Mouse (Mus musculus): ENCODE measurements around the gene Alk. TPM values are rescaled to one million over a fixed set of nuclear protein-coding genes. Genes with fewer than 3 reads are reported as not detected.

Gene Alk
- total and polyA plus RNA-seq, 3 experiments: 0.02 TPM; not detected in 2

GRCm38 (mm10) chr17:72606251-72606650 is 1.8 kb upstream of the Alk start:
- WGBS: 8% methylated on average over 4 of the region's 4 CpGs
- Histone ChIP-seq H3K27me3 (ENCODE audit: control insufficient read depth, insufficient read depth, low read length) (peaks cover 3% of the 10 kb centered on the region; the same call in 1 of the 2 replicates), H3K79me2 (replicated peaks; ENCODE audit: control insufficient read depth, insufficient read depth, low read length) (no peaks in the 10 kb centered on the region), H3K36me3 (ENCODE audit: control insufficient read depth, insufficient read depth, low read length) (no peaks in the 10 kb centered on the region), H3K9ac (ENCODE audit: low read depth, low read length) (no peak overlapping the region), H3K4me3 (no peak overlapping the region), H3K4me1 (ENCODE audit: control insufficient read depth, insufficient read depth, low read length) (no peaks in the 10 kb centered on the region), H3K27ac (no peak overlapping the region)
- DNase-seq: peak; percentile 50 to 77
- TF ChIP-seq CTCF (IDR thresholded peaks at IDR 0.05) (peak; percentile 81), POLR2A (IDR thresholded peaks at IDR 0.05; ENCODE audit: insufficient read depth, low read depth, low read length) (no peak)
- intact Hi-C loops (cut with DNase I): no loop called here

GRCm38 (mm10) chr17:72603886-72604609 is 379 bp downstream of the Alk start:
- TF ChIP-seq POLR2A (IDR thresholded peaks at IDR 0.05; ENCODE audit: insufficient read depth, low read depth, low read length) (no peak), EP300 (IDR thresholded peaks at IDR 0.05; ENCODE audit: insufficient read depth, low read depth, low read length) (no peak), CTCF (IDR thresholded peaks at IDR 0.05) (no peak)
- no peak for DNase-seq

GRCm38 (mm10) chr17:72603118-72603885 is 1.1 kb downstream of the Alk start:
- H3K27me3 ChIP-seq (ENCODE audit: control insufficient read depth, insufficient read depth, low read length): peaks cover 3% of the 10 kb centered on the region; the same call in 1 of the 2 replicates
- TF ChIP-seq POLR2A (IDR thresholded peaks at IDR 0.05; ENCODE audit: insufficient read depth, low read depth, low read length) (no peak), CTCF (IDR thresholded peaks at IDR 0.05) (no peak), EP300 (IDR thresholded peaks at IDR 0.05; ENCODE audit: insufficient read depth, low read depth, low read length) (no peak)
- H3K27ac ChIP-seq: no peak overlapping the region
- WGBS: 3% methylated on average over 40 of the region's 40 CpGs
- peak; percentile 59 to 75 for DNase-seq
- no peak overlapping the region for H3K4me3 ChIP-seq
- H3K9ac ChIP-seq (ENCODE audit: low read depth, low read length): no peak overlapping the region
- H3K4me1 ChIP-seq (ENCODE audit: control insufficient read depth, insufficient read depth, low read length): no peaks in the 10 kb centered on the region
- H3K36me3 ChIP-seq (ENCODE audit: control insufficient read depth, insufficient read depth, low read length): no peaks in the 10 kb centered on the region
- intact Hi-C loops (cut with DNase I): loop anchor here (5.0 kb wide), 1 partner anchor 179 kb away; no protein-coding TSS in a partner anchor
- no peaks in the 10 kb centered on the region for H3K79me2 ChIP-seq (replicated peaks; ENCODE audit: control insufficient read depth, insufficient read depth, low read length)

More at GRCm38 (mm10) chr17:72603886-72604609, 379 bp downstream of the Alk start:
- peak overlapping the region; percentile 12; the same call in 1 of the 2 replicates for H3K4me3 ChIP-seq
- 3% methylated on average over 51 of the region's 51 CpGs for whole genome bisulfite sequencing
- no peaks in the 10 kb centered on the region for H3K36me3 ChIP-seq (ENCODE audit: control insufficient read depth, insufficient read depth, low read length)
- no peaks in the 10 kb centered on the region for H3K4me1 ChIP-seq (ENCODE audit: control insufficient read depth, insufficient read depth, low read length)
- no peak overlapping the region for H3K27ac ChIP-seq
- H3K79me2 ChIP-seq (replicated peaks; ENCODE audit: control insufficient read depth, insufficient read depth, low read length): no peaks in the 10 kb centered on the region
- H3K9ac ChIP-seq (ENCODE audit: low read depth, low read length): no peak overlapping the region
- H3K27me3 ChIP-seq (ENCODE audit: control insufficient read depth, insufficient read depth, low read length): peaks cover 3% of the 10 kb centered on the region; the same call in 1 of the 2 replicates
- intact Hi-C loops (cut with DNase I): loop anchor here (5.0 kb wide), 1 partner anchor 178 kb away; no protein-coding TSS in a partner anchor

GRCm38 (mm10) chr17:72600806-72601205 is 3.6 kb downstream of the Alk start:
- H3K27ac ChIP-seq: no peak overlapping the region
- intact Hi-C loops (cut with DNase I): loop anchor here (5.0 kb wide), 1 partner anchor 181 kb away; no protein-coding TSS in a partner anchor
- TF ChIP-seq EP300 (IDR thresholded peaks at IDR 0.05; ENCODE audit: insufficient read depth, low read depth, low read length) (no peak), CTCF (IDR thresholded peaks at IDR 0.05) (no peak), POLR2A (IDR thresholded peaks at IDR 0.05; ENCODE audit: insufficient read depth, low read depth, low read length) (no peak)
- no peaks in the 10 kb centered on the region for H3K79me2 ChIP-seq (replicated peaks; ENCODE audit: control insufficient read depth, insufficient read depth, low read length)
- no peak for DNase-seq
- no peak overlapping the region for H3K4me3 ChIP-seq
- peaks cover 3% of the 10 kb centered on the region; the same call in 1 of the 2 replicates for H3K27me3 ChIP-seq (ENCODE audit: control insufficient read depth, insufficient read depth, low read length)
- H3K9ac ChIP-seq (ENCODE audit: low read depth, low read length): no peak overlapping the region
- no peaks in the 10 kb centered on the region for H3K4me1 ChIP-seq (ENCODE audit: control insufficient read depth, insufficient read depth, low read length)
- H3K36me3 ChIP-seq (ENCODE audit: control insufficient read depth, insufficient read depth, low read length): no peaks in the 10 kb centered on the region
- WGBS: 80% methylated on average over 5 of the region's 5 CpGs

GRCm38 (mm10) chr17:72587671-72588070 is 16.8 kb downstream of the Alk start:
- TF ChIP-seq EP300 (IDR thresholded peaks at IDR 0.05; ENCODE audit: insufficient read depth, low read depth, low read length) (no peak), POLR2A (IDR thresholded peaks at IDR 0.05; ENCODE audit: insufficient read depth, low read depth, low read length) (no peak), CTCF (IDR thresholded peaks at IDR 0.05) (no peak)
- peak in 1 of 2 experiments; percentile 9 for DNase-seq
- Histone ChIP-seq H3K79me2 (replicated peaks; ENCODE audit: control insufficient read depth, insufficient read depth, low read length) (no peaks in the 10 kb centered on the region), H3K4me3 (no peak overlapping the region), H3K27ac (no peak overlapping the region), H3K9ac (ENCODE audit: low read depth, low read length) (no peak overlapping the region), H3K36me3 (ENCODE audit: control insufficient read depth, insufficient read depth, low read length) (no peaks in the 10 kb centered on the region), H3K4me1 (ENCODE audit: control insufficient read depth, insufficient read depth, low read length) (no peaks in the 10 kb centered on the region), H3K27me3 (ENCODE audit: control insufficient read depth, insufficient read depth, low read length) (no peaks in the 10 kb centered on the region)
- WGBS: 68% methylated on average over 3 of the region's 3 CpGs
- intact Hi-C loops (cut with DNase I): no loop called here
